Comparison of ENCODE assay signal across 22 mouse cellular contexts in genomic region chr4:4556126-4556525, GRCm38 (mm10).
DNase-seq lines count a peak whose midpoint lies in the region; ATAC-seq and TF ChIP-seq lines count a peak whose summit lies in the region.
"Had no signal": no experiment of that assay in that cellular context is flagged by ENCODE, and none has a peak within 500 bp of the region (broad histone marks: within the 10 kb centered on the region; RNA-seq: fewer than 3 reads in every experiment).

No protein-coding gene starts in this region.

- no peak overlapping the region for H3K4me2 ChIP-seq in intestine, embryonic 16.5 days (ENCODE audit: low read depth, low read length)
- H3K4me2 ChIP-seq: embryonic facial prominence, embryonic 15.5 days; forebrain, embryonic 15.5 days; heart, embryonic 13.5 days; hindbrain, embryonic 13.5 days; intestine, embryonic 15.5 days had no signal

- no peaks in the 10 kb centered on the region for H3K36me3 ChIP-seq in testis, adult 2 months (ENCODE audit: control insufficient read depth, insufficient read depth, low read length)
- no peaks in the 10 kb centered on the region for H3K36me3 ChIP-seq in ES-E14 (ENCODE audit: control insufficient read depth, insufficient read depth, low read length, poor library complexity, severe bottlenecking)
- H3K36me3 ChIP-seq in intestine, embryonic 16.5 days (ENCODE audit: control insufficient read depth, insufficient read depth, low read length) = no peaks in the 10 kb centered on the region
- H3K36me3 ChIP-seq in limb, embryonic 10.5 days = no peaks in the 10 kb centered on the region
- H3K36me3 ChIP-seq: embryonic facial prominence, embryonic 15.5 days; forebrain, embryonic 15.5 days; heart, embryonic 13.5 days; hindbrain, embryonic 13.5 days; intestine, embryonic 15.5 days had no signal

- H3K4me3 ChIP-seq in testis, adult 2 months (ENCODE audit: control insufficient read depth, low read depth, low read length) = 0 out of 2 replicates have a peak overlapping the region, but pooled peaks have one; percentile 16
- peak overlapping the region; percentile 48 to 58 for H3K4me3 ChIP-seq in ES-E14 (ENCODE audit: insufficient read depth in 1 of 2, low read depth in 1 of 2, low read length in 2 of 2, poor library complexity in 1 of 2, severe bottlenecking in 1 of 2)
- no peak overlapping the region for H3K4me3 ChIP-seq in intestine, embryonic 16.5 days (ENCODE audit: low read length)
- H3K4me3 ChIP-seq in limb, embryonic 10.5 days = no peak overlapping the region
- H3K4me3 ChIP-seq: embryonic facial prominence, embryonic 15.5 days; erythroblast, embryonic 14.5 days; forebrain, embryonic 15.5 days; heart, adult 2 months; heart, embryonic 13.5 days; hindbrain, embryonic 13.5 days; intestine, embryonic 15.5 days had no signal

- DNase-seq in testis, postnatal 10 days (ENCODE audit: low spot score) = no peak
- no peak for DNase-seq in ES-E14 (ENCODE audit: low read depth, low spot score)
- peak; percentile 28 to 35 for DNase-seq in layer of hippocampus, adult 18-20 months (ENCODE audit: low spot score in 2 of 2)
- peak; percentile 4 for DNase-seq in mesoderm, embryonic 11.5 days (ENCODE audit: low read depth, low spot score)
- no peak for DNase-seq in limb, embryonic 10.5 days (ENCODE audit: low spot score)
- DNase-seq in heart, postnatal 4 days = no peak
- DNase-seq: adrenal gland, postnatal 14 days; cerebellum, adult 2 months; cerebellum, postnatal 10 days; embryo, embryonic 11 days; gastrocnemius, postnatal 14 days; heart, adult 2 months; heart, postnatal 36 days had no signal

- no peak for TF ChIP-seq CTCF in testis, adult 2 months (IDR thresholded peaks at IDR 0.05; ENCODE audit: control insufficient read depth, insufficient read depth, insufficient replicate concordance, low read depth, low read length)

- H3K27me3 ChIP-seq in testis, adult 2 months (ENCODE audit: control insufficient read depth, insufficient read depth, low read length) = no peaks in the 10 kb centered on the region
- H3K27me3 ChIP-seq in intestine, embryonic 16.5 days (replicated peaks; ENCODE audit: control insufficient read depth, insufficient read depth, low read length) = no peaks in the 10 kb centered on the region
- no peaks in the 10 kb centered on the region for H3K27me3 ChIP-seq in limb, embryonic 10.5 days (ENCODE audit: low read depth, poor library complexity, severe bottlenecking)
- H3K27me3 ChIP-seq: embryonic facial prominence, embryonic 15.5 days; forebrain, embryonic 15.5 days; heart, embryonic 13.5 days; hindbrain, embryonic 13.5 days; intestine, embryonic 15.5 days had no signal

- TF ChIP-seq POLR2A in testis, adult 2 months (IDR thresholded peaks at IDR 0.05; ENCODE audit: control insufficient read depth, low read depth, low read length) = no peak

- in situ Hi-C loops in ES-E14 (cut with MboI; ENCODE audit: low sequenced_read_pairs in 2 of 2, unreplicated experiment in 2 of 2) = no loop called here

- no peak for ATAC-seq in intestine, embryonic 16.5 days
- ATAC-seq: activated CD4-positive, CD25-positive, alpha-beta regulatory T cell, adult 4 months; forebrain, embryonic 15.5 days; intestine, embryonic 15.5 days had no signal

- peaks cover 2% of the 10 kb centered on the region for H3K9me3 ChIP-seq in ES-E14 (ENCODE audit: control insufficient read depth, insufficient read depth, low read depth, low read length)
- no peaks in the 10 kb centered on the region for H3K9me3 ChIP-seq in intestine, embryonic 16.5 days (ENCODE audit: control insufficient read depth, low read length)
- no peaks in the 10 kb centered on the region for H3K9me3 ChIP-seq in limb, embryonic 10.5 days (replicated peaks)
- H3K9me3 ChIP-seq: embryonic facial prominence, embryonic 15.5 days; forebrain, embryonic 15.5 days; heart, embryonic 13.5 days; intestine, embryonic 15.5 days had no signal

- H3K4me1 ChIP-seq in testis, adult 2 months (ENCODE audit: control insufficient read depth, insufficient read depth, low read length) = no peaks in the 10 kb centered on the region; the same call in 1 of the 2 replicates
- 0 out of 4 replicates have a peak, but pooled peaks cover 0 to 2% of the 10 kb centered on the region in 2 experiments for H3K4me1 ChIP-seq in ES-E14 (ENCODE audit: control insufficient read depth in 2 of 2, insufficient read depth in 2 of 2, low read length in 2 of 2, poor library complexity in 1 of 2)
- no peaks in the 10 kb centered on the region for H3K4me1 ChIP-seq in intestine, embryonic 16.5 days (ENCODE audit: control insufficient read depth, insufficient read depth, low read length)
- H3K4me1 ChIP-seq in limb, embryonic 10.5 days = no peaks in the 10 kb centered on the region
- H3K4me1 ChIP-seq: embryonic facial prominence, embryonic 15.5 days; forebrain, embryonic 15.5 days; heart, embryonic 13.5 days; hindbrain, embryonic 13.5 days; intestine, embryonic 15.5 days had no signal

- H3K27ac ChIP-seq in testis, adult 2 months (ENCODE audit: control insufficient read depth, insufficient read depth, low read depth, low read length) = no peak overlapping the region
- peak overlapping the region; percentile 60 for H3K27ac ChIP-seq in ES-E14 (ENCODE audit: insufficient read depth, low read depth, low read length, poor library complexity, severe bottlenecking)
- no peak overlapping the region for H3K27ac ChIP-seq in intestine, embryonic 16.5 days (ENCODE audit: low read length)
- H3K27ac ChIP-seq in limb, embryonic 10.5 days = no peak overlapping the region
- H3K27ac ChIP-seq: embryonic facial prominence, embryonic 15.5 days; forebrain, embryonic 15.5 days; heart, adult 2 months; heart, embryonic 13.5 days; hindbrain, embryonic 13.5 days; intestine, embryonic 15.5 days had no signal

- 68% methylated on average over 12 of the region's 12 CpGs for WGBS in intestine, embryonic 16.5 days
- 73% methylated on average over 12 of the region's 12 CpGs for WGBS in limb, embryonic 10.5 days

- peak overlapping the region; percentile 64 for H3K9ac ChIP-seq in ES-E14 (ENCODE audit: insufficient read depth, low read depth, low read length, poor library complexity, severe bottlenecking)
- H3K9ac ChIP-seq in intestine, embryonic 16.5 days (ENCODE audit: low read depth, low read length) = no peak overlapping the region
- H3K9ac ChIP-seq: embryonic facial prominence, embryonic 15.5 days; forebrain, embryonic 15.5 days; heart, embryonic 13.5 days; hindbrain, embryonic 13.5 days; intestine, embryonic 15.5 days had no signal

TF ChIP-seq in ES-E14, 5 proteins besides CTCF, POLR2A, EP300 and RAD21:
- no peak for TF ChIP-seq ZC3H11A (IDR thresholded peaks at IDR 0.05; ENCODE audit: borderline replicate concordance, low read depth, low read length)
- TF ChIP-seq MAFK (IDR thresholded peaks at IDR 0.05; ENCODE audit: insufficient read depth, low read depth, low read length) = no peak
- TF ChIP-seq CHD2 (IDR thresholded peaks at IDR 0.05; ENCODE audit: low read depth, low read length) = no peak
- TF ChIP-seq HCFC1 (IDR thresholded peaks at IDR 0.05; ENCODE audit: borderline replicate concordance, insufficient read depth, low read length) = no peak
- no peak for TF ChIP-seq ZNF384 (IDR thresholded peaks at IDR 0.05; ENCODE audit: low read depth, low read length)

Comparison
In these comparisons a context has a peak if more than half of its experiments do, and no peak if none do; other contexts are left out.
1. H3K4me3 ChIP-seq: peak in testis, adult 2 months (single experiment) and ES-E14 (2 of 2); none in intestine, embryonic 16.5 days (single experiment) and limb, embryonic 10.5 days (single experiment).
2. DNase-seq: peak in layer of hippocampus, adult 18-20 months (2 of 2) and mesoderm, embryonic 11.5 days (single experiment); none in testis, postnatal 10 days (single experiment), ES-E14 (single experiment), limb, embryonic 10.5 days (single experiment) and heart, postnatal 4 days (single experiment).